Mouse (Mus musculus) neural tube, embryonic 14.5 days (tissue): ENCODE data around the gene Fam151b. TPM values are rescaled to one million over a fixed set of nuclear protein-coding genes. Genes with fewer than 3 reads are reported as not detected.

ENCODE experiments used
- ATAC-seq: fragments of 200-750 bp; cut with Nextera tagmentation; 2 replicates; pipeline ENCODE4 v1.8.0; 2017; ENCODE audit warnings: low read depth, mild to moderate bottlenecking, moderate TSS enrichment, moderate library complexity
- H3K27ac ChIP-seq: fragments of 300-500 bp; sonication (generic); 2 replicates; pipeline ENCODE4 v1.5.1; 2014; ENCODE audit warnings: low read depth, mild to moderate bottlenecking, control low read depth, low read length, moderate library complexity, mixed read lengths
- H3K27me3 ChIP-seq: fragments of 300-500 bp; sonication (generic); 2 replicates; pipeline ENCODE4 v1.6.1; 2014; ENCODE audit warnings: low read length; ENCODE audit not compliant: control insufficient read depth, insufficient read depth
- H3K36me3 ChIP-seq: fragments of 300-500 bp; sonication (generic); 2 replicates; pipeline ENCODE4 v1.6.1; 2014; ENCODE audit warnings: low read length, mixed read lengths; ENCODE audit not compliant: control insufficient read depth, insufficient read depth
- H3K4me1 ChIP-seq: fragments of 300-500 bp; sonication (generic); 2 replicates; pipeline ENCODE4 v1.6.1; 2014; ENCODE audit warnings: low read length; ENCODE audit not compliant: control insufficient read depth, insufficient read depth
- H3K4me2 ChIP-seq: fragments of 300-500 bp; sonication (generic); 2 replicates; pipeline ENCODE4 v1.6.1; 2014; ENCODE audit warnings: mild to moderate bottlenecking, low read depth, low read length, control low read depth
- H3K4me3 ChIP-seq: fragments of 300-500 bp; sonication (generic); 2 replicates; pipeline ENCODE4 v1.5.1; 2014; ENCODE audit warnings: low read depth, low read length, control low read depth, mixed read lengths
- H3K9ac ChIP-seq: fragments of 300-500 bp; sonication (generic); replicated peaks from 2 replicates; pipeline ENCODE4 v1.6.1; 2014; ENCODE audit warnings: low read depth, mild to moderate bottlenecking, control low read depth, low read length, mixed read lengths
- H3K9me3 ChIP-seq: fragments of 300-500 bp; sonication (generic); 2 replicates; pipeline ENCODE4 v1.6.1; 2016; ENCODE audit warnings: low read length; ENCODE audit not compliant: control insufficient read depth
- WGBS: fragments of 180-500 bp; shearing (Covaris S2); extraction: QIAGEN DNeasy Blood & Tissue Kit; methylation state at CpG from one replicate; pipeline ENCODE4 v1.1.7; 2014; 5-methylcytosine and 5-hydroxymethylcytosine counted together
- polyA plus RNA-seq: library from polyadenylated mRNA; unstranded; fragments of >200 nt; fragmentation: Nextera tagmentation; extraction: Ambion mirVana; gene quantifications from 2 replicates; pipeline ENCODE4 v1.2.1, GENCODE M21; 2014

Gene Fam151b
- polyA plus RNA-seq, 1 experiment from 2014 or later, result 0.47 TPM

GRCm38 (mm10) chr13:92427351-92427855 lies 56.4 kb downstream of the Fam151b start:
- Histone ChIP-seq H3K36me3 (no peaks in the 10 kb centered on the region), H3K9ac (peak overlapping the region; percentile 62; the same call in 1 of the 2 replicates), H3K27me3 (peaks cover 18% of the 10 kb centered on the region), H3K4me3 (peak overlapping the region; percentile 74), H3K27ac (no peak overlapping the region), H3K9me3 (no peaks in the 10 kb centered on the region), H3K4me1 (no peaks in the 10 kb centered on the region), H3K4me2 (peak overlapping the region; percentile 94)
- no peak for ATAC-seq
- WGBS, result 47% methylated on average over 4 of the region's 4 CpGs

DNA sequence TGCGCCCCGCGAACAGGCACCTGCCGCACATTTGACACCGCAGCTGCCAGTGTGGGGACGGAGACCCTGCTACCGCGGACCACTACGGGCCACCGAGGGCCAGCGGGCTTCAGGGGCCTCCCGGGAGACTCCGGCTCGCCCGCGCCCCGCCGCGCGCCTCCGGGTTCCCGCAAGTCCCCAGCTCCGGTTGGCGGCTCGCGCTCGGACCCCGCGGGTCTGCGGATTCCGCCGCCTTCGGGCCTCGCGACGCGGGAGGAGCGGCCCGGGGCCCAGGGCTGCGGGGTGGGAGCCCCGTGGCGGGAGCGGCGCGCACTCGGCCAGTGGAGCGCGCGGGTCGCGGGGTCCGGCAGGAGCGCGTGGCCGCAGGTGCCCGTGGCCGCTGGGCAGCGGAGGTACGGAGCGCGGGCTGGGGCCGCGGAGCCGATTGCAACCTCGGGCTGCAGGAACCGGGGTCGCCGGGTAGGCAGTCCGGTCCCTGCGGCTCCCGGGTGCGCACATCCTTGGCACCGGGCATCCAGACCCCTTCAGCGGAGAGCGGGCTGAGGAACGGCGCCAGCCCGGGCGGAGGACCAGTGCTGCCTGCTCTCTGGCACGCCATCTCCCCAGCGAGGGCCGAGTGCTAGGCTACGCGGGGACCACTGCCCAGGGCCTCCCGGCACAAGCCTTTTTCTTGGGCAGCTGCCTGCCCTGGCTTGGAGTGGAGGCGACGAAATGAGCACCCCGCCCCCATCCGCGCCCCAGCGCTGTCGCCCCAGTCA lies 57.3 kb downstream of the Fam151b start:
- Histone ChIP-seq H3K9ac (peak overlapping the region; percentile 62), H3K4me3 (peak overlapping the region; percentile 74), H3K27ac (no peak overlapping the region), H3K9me3 (no peaks in the 10 kb centered on the region), H3K27me3 (peaks cover 18% of the 10 kb centered on the region), H3K4me2 (peak overlapping the region; percentile 94), H3K36me3 (no peaks in the 10 kb centered on the region), H3K4me1 (no peaks in the 10 kb centered on the region)
- WGBS, result 0% methylated on average over 60 of the region's 92 CpGs
- ATAC-seq, result peak; percentile 74

GRCm38 (mm10) chr13:92425758-92426264 lies 58.0 kb downstream of the Fam151b start, which contains the start of gene Ankrd34b:
Gene Ankrd34b, plus strand, starts transcription at chr13:92425896.
- Histone ChIP-seq H3K9ac (peak within 1 kb of the TSS; percentile 62), H3K36me3 (no peaks in the 10 kb centered on the region), H3K27me3 (peaks cover 18% of the 10 kb centered on the region), H3K4me3 (peak within 1 kb of the TSS; percentile 74), H3K27ac (no peak within 1 kb of the TSS), H3K4me1 (no peaks in the 10 kb centered on the region), H3K9me3 (no peaks in the 10 kb centered on the region), H3K4me2 (peak within 1 kb of the TSS; percentile 94)
- peak; percentile 91 for ATAC-seq
- WGBS, result under 1% methylated on average over 50 of the region's 54 CpGs

- ATAC-seq, result no peak
- no peak overlapping the region for H3K27ac ChIP-seq
- no peak overlapping the region for H3K9ac ChIP-seq
- no peaks in the 10 kb centered on the region for H3K36me3 ChIP-seq
- WGBS, result 58% methylated on average over 3 of the region's 3 CpGs
- H3K9me3 ChIP-seq, result no peaks in the 10 kb centered on the region
- H3K4me2 ChIP-seq, result no peak overlapping the region
- H3K4me1 ChIP-seq, result no peaks in the 10 kb centered on the region
- H3K4me3 ChIP-seq, result no peak overlapping the region
- H3K27me3 ChIP-seq, result peaks cover 18% of the 10 kb centered on the region
Observed at GRCm38 (mm10) chr13:92423711-92424110, 60.1 kb downstream of the Fam151b start.

DNA sequence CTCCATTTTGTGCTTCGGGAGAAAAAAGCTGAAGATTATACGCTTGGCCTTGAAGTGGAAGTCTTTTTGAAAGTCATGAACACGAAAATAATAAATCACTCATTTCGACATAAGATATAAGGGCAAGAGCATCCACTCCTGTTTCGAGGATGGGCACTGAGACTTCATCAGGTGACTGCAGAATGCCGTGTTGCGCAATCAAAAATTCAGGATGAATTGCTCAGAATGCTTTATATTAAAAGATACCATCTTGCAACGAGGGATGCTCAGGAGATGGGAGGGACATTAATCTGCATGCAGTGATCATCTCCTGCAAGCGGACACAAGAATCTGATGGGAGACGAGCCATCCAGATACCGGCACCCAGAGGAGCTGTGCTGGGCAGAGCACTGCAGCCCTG lies 64.2 kb downstream of the Fam151b start:
- H3K4me1 ChIP-seq, result no peaks in the 10 kb centered on the region
- WGBS, result 86% methylated on average over 11 of the region's 11 CpGs
- H3K27ac ChIP-seq, result no peak overlapping the region
- ATAC-seq, result no peak
- H3K9ac ChIP-seq, result no peak overlapping the region
- H3K9me3 ChIP-seq, result no peaks in the 10 kb centered on the region
- peaks cover 3% of the 10 kb centered on the region; the same call in 1 of the 2 replicates for H3K27me3 ChIP-seq
- H3K4me2 ChIP-seq, result no peak overlapping the region
- H3K36me3 ChIP-seq, result no peaks in the 10 kb centered on the region
- H3K4me3 ChIP-seq, result no peak overlapping the region

DNA sequence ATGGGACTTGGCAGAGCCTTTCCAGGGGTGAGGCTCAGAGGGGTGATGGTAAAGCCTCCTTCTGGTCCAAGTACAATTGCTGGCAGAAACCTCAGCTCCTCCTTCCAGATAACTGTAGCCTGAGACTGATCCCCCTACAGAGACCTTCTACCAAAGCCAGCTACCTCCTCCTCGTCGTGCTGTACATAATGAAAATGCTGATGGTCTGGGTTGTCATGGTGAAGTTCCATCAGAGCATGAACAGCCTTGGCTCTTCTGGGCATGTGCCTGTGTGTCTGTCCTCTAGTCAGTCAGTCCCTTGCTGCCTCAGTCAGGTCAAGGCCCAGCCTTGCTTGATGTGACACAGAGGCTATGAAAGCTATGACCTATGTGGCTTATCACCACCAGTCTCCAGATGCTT lies 73.3 kb downstream of the Fam151b start:
- no peaks in the 10 kb centered on the region for H3K4me1 ChIP-seq
- H3K9ac ChIP-seq, result no peak overlapping the region
- no peak overlapping the region for H3K4me3 ChIP-seq
- H3K27ac ChIP-seq, result no peak overlapping the region
- H3K36me3 ChIP-seq, result no peaks in the 10 kb centered on the region
- ATAC-seq, result no peak
- H3K27me3 ChIP-seq, result no peaks in the 10 kb centered on the region
- WGBS, result 78% methylated on average over 2 of the region's 2 CpGs
- H3K4me2 ChIP-seq, result no peak overlapping the region
- no peaks in the 10 kb centered on the region for H3K9me3 ChIP-seq

DNA sequence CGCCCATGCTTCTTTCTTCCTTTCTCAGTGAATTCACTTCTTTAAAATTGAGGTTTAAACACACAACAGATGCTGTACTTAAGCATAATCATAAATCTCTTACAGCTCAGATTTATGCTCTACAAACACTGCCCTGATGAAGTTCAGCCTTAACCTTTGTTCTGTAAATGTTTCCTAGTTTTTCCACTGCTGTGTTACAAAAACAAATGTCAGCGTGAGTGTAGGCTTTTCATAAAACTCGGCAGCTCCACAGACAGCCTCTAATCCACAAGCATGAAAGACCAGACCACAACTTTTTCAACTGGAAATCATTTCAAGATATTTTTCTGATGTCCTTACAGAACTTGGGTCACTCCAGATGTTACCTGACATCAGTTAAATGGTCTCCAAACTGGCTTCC lies 80.3 kb downstream of the Fam151b start:
- no peak overlapping the region for H3K27ac ChIP-seq
- no peaks in the 10 kb centered on the region for H3K27me3 ChIP-seq
- ATAC-seq, result no peak
- H3K36me3 ChIP-seq, result no peaks in the 10 kb centered on the region
- no peak overlapping the region for H3K4me3 ChIP-seq
- H3K4me2 ChIP-seq, result no peak overlapping the region
- 83% methylated on average over 3 of the region's 3 CpGs for WGBS
- H3K9ac ChIP-seq, result no peak overlapping the region
- no peaks in the 10 kb centered on the region for H3K9me3 ChIP-seq
- H3K4me1 ChIP-seq, result no peaks in the 10 kb centered on the region

GRCm38 (mm10) chr13:92402063-92402462 lies 81.8 kb downstream of the Fam151b start:
- 76% methylated on average over 2 of the region's 2 CpGs for WGBS
- no peaks in the 10 kb centered on the region for H3K9me3 ChIP-seq
- H3K9ac ChIP-seq, result no peak overlapping the region
- ATAC-seq, result no peak
- no peaks in the 10 kb centered on the region for H3K27me3 ChIP-seq
- H3K27ac ChIP-seq, result no peak overlapping the region
- no peak overlapping the region for H3K4me2 ChIP-seq
- H3K4me3 ChIP-seq, result no peak overlapping the region
- no peaks in the 10 kb centered on the region for H3K36me3 ChIP-seq
- H3K4me1 ChIP-seq, result no peaks in the 10 kb centered on the region
